Mouse (Mus musculus) heart, embryonic 16.5 days (tissue): Measurements from ENCODE around the gene Acot6. TPM values are rescaled to one million over a fixed set of nuclear protein-coding genes. Genes with fewer than 3 reads are reported as not detected.
A peak's percentile ranks its signal among the peaks of the same experiment; 100 is the strongest.
"Not testable (repeated sequence)": the region's sequence is repeated elsewhere in the genome, so short reads cannot be mapped to it uniquely, and the experiment has no call there.

ENCODE experiments used
- ATAC-seq: fragments of 200-750 bp; cut with Nextera tagmentation; replicated peaks from 2 replicates; pipeline ENCODE4 v1.8.0; 2017; ENCODE audit warnings: moderate number of reproducible peaks; ENCODE audit not compliant: insufficient read depth, low FRiP score; ENCODE audit errors: extremely low read depth
- H3K27ac ChIP-seq: fragments of 300-500 bp; sonication (generic); 2 replicates; pipeline ENCODE4 v1.5.1; 2014; ENCODE audit warnings: mild to moderate bottlenecking, low read length, control low read depth, moderate library complexity
- H3K27me3 ChIP-seq: fragments of 300-500 bp; sonication (generic); 2 replicates; pipeline ENCODE4 v1.6.1; 2014; ENCODE audit warnings: low read length, mixed read lengths; ENCODE audit not compliant: control insufficient read depth, insufficient read depth
- H3K36me3 ChIP-seq: fragments of 300-500 bp; sonication (generic); 2 replicates; pipeline ENCODE4 v1.6.1; 2014; ENCODE audit not compliant: control insufficient read depth, insufficient read depth
- H3K4me1 ChIP-seq: fragments of 300-500 bp; sonication (generic); 2 replicates; pipeline ENCODE4 v1.6.1; 2014; ENCODE audit warnings: low read length, mixed read lengths; ENCODE audit not compliant: control insufficient read depth, insufficient read depth
- H3K4me2 ChIP-seq: fragments of 300-500 bp; sonication (generic); 2 replicates; pipeline ENCODE4 v1.6.1; 2014; ENCODE audit warnings: low read depth, mild to moderate bottlenecking, control low read depth, low read length
- H3K4me3 ChIP-seq: fragments of 300-500 bp; sonication (generic); 2 replicates; pipeline ENCODE4 v1.5.1; 2014; ENCODE audit warnings: mild to moderate bottlenecking, control low read depth, low read length
- H3K9ac ChIP-seq: fragments of 300-500 bp; sonication (generic); 2 replicates; pipeline ENCODE4 v1.6.1; 2014; ENCODE audit warnings: low read length, control low read depth
- H3K9me3 ChIP-seq: fragments of 300-500 bp; sonication (generic); replicated peaks from 2 replicates; pipeline ENCODE4 v1.6.1; 2016; ENCODE audit warnings: low read length; ENCODE audit not compliant: control insufficient read depth
- WGBS: fragments of 180-500 bp; shearing (Covaris S2); extraction: QIAGEN DNeasy Blood & Tissue Kit; methylation state at CpG from one replicate; pipeline ENCODE4 v1.1.7; 2014; 5-methylcytosine and 5-hydroxymethylcytosine counted together
- polyA plus RNA-seq: library from polyadenylated mRNA; unstranded; fragments of >200 nt; fragmentation: Nextera tagmentation; extraction: Ambion mirVana; gene quantifications from 2 replicates; pipeline ENCODE4 v1.2.1, GENCODE M21; 2015

The Acot6 gene
- polyA plus RNA-seq, 1 experiment from 2014 or later: 1.3 TPM

- H3K27me3 ChIP-seq: no peaks in the 10 kb centered on the region
- no peak overlapping the region for H3K9ac ChIP-seq
- peaks cover 6% of the 10 kb centered on the region; the same call in 1 of the 2 replicates for H3K9me3 ChIP-seq
- H3K4me1 ChIP-seq: no peaks in the 10 kb centered on the region
- H3K4me3 ChIP-seq: no peak overlapping the region
- ATAC-seq: no peak
- no peak overlapping the region for H3K4me2 ChIP-seq
- 80% methylated on average over 2 of the region's 2 CpGs for WGBS
- H3K27ac ChIP-seq: no peak overlapping the region
- no peaks in the 10 kb centered on the region for H3K36me3 ChIP-seq
These were observed 16.6 kb upstream of the Acot6 start for GRCm38 (mm10) chr12:84083842-84084241.

- Histone ChIP-seq H3K27me3 (no peaks in the 10 kb centered on the region), H3K4me2 (no peak overlapping the region), H3K9ac (no peak overlapping the region), H3K36me3 (no peaks in the 10 kb centered on the region), H3K9me3 (peaks cover 9% of the 10 kb centered on the region; the same call in 1 of the 2 replicates), H3K4me1 (no peaks in the 10 kb centered on the region), H3K27ac (no peak overlapping the region), H3K4me3 (no peak overlapping the region)
- no peak for ATAC-seq
- WGBS: 70% methylated on average over 4 of the region's 4 CpGs
These were observed 15.9 kb upstream of the Acot6 start for GRCm38 (mm10) chr12:84084581-84084980.

GRCm38 (mm10) chr12:84094666-84095065 lies 5.8 kb upstream of the Acot6 start:
- not testable (repeated sequence) for H3K9ac ChIP-seq, H3K4me2 ChIP-seq, H3K9me3 ChIP-seq, H3K4me3 ChIP-seq, H3K36me3 ChIP-seq, ATAC-seq, H3K27ac ChIP-seq, H3K4me1 ChIP-seq, H3K27me3 ChIP-seq
- WGBS: 83% methylated on average over 5 of the region's 5 CpGs

DNA sequence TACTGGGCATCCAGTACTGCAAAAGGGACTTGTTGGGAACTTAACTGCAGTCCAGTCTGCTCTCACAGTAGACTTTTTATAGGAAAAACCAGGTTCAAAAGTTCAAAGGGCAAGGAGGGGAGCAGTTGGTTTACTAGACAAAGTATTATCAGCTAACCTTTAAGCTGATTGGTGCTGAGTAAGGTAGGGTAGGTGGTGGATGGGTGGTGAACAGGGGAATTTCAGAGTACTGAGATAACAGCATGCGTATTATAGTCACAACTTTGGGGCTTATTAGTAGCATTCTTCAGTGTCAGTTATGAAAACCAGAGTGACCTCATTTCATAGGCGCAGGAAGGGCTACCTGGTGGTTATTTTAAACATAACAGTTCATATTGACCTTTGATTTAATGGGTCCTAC lies 849 bp upstream of the Acot6 start:
- Histone ChIP-seq H3K4me1 (no peaks in the 10 kb centered on the region), H3K4me2 (no peak overlapping the region), H3K27ac (no peak overlapping the region), H3K4me3 (no peak overlapping the region), H3K9me3 (no peaks in the 10 kb centered on the region), H3K36me3 (no peaks in the 10 kb centered on the region), H3K27me3 (no peaks in the 10 kb centered on the region), H3K9ac (no peak overlapping the region)
- no peak for ATAC-seq
- WGBS: 92% methylated on average over 2 of the region's 2 CpGs

DNA sequence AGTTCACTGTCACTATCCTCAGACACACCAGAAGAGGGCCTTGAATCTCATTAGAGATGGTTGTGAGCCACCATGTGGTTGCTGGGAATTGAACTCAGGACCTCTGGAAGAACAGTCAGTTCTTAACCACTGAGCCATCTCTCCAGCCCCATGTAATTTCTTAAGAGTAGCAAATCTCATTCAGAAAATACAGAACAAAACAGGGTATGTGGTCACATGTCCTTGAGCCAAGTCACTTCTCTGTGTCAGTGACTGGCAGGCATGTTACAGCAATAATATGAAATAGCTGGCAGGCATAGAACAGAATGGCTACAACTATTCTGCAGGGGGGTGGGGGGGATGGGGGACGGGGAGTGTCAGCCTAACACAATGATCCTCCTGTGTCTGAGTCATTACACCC lies 383 bp upstream of the Acot6 start:
- H3K4me3 ChIP-seq: no peak overlapping the region
- H3K4me2 ChIP-seq: peak overlapping the region; percentile 78; the same call in 1 of the 2 replicates
- no peaks in the 10 kb centered on the region for H3K36me3 ChIP-seq
- ATAC-seq: no peak
- 58% methylated on average over 1 of the region's 1 CpGs for WGBS
- H3K9ac ChIP-seq: no peak overlapping the region
- no peak overlapping the region for H3K27ac ChIP-seq
- no peaks in the 10 kb centered on the region for H3K9me3 ChIP-seq
- H3K4me1 ChIP-seq: no peaks in the 10 kb centered on the region
- H3K27me3 ChIP-seq: no peaks in the 10 kb centered on the region

DNA sequence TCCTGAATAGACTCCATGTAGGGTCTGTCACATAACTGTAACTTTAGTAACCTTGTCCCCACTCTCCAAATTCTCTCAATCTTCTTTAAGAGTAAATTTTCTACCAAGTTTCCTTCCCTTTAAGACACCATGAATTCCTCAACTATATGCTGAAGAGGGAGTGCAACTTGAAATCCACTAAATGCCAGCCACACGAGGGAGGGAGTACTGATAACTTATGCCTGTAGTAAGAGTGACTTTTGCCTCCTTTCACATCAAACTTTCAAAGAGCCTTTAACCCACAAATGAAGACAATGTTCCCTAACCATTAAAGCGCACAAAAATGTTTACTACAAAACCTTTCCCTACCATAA lies 1.0 kb downstream of the Acot6 start:
- H3K27me3 ChIP-seq: no peaks in the 10 kb centered on the region
- peak overlapping the region; percentile 78 for H3K4me2 ChIP-seq
- H3K27ac ChIP-seq: no peak overlapping the region
- no peaks in the 10 kb centered on the region for H3K4me1 ChIP-seq
- H3K9ac ChIP-seq: peak overlapping the region; percentile 66; the same call in 1 of the 2 replicates
- H3K36me3 ChIP-seq: no peaks in the 10 kb centered on the region
- ATAC-seq: no peak
- H3K4me3 ChIP-seq: peak overlapping the region; percentile 57
- no peaks in the 10 kb centered on the region for H3K9me3 ChIP-seq
- 56% methylated on average over 2 of the region's 2 CpGs for WGBS

DNA sequence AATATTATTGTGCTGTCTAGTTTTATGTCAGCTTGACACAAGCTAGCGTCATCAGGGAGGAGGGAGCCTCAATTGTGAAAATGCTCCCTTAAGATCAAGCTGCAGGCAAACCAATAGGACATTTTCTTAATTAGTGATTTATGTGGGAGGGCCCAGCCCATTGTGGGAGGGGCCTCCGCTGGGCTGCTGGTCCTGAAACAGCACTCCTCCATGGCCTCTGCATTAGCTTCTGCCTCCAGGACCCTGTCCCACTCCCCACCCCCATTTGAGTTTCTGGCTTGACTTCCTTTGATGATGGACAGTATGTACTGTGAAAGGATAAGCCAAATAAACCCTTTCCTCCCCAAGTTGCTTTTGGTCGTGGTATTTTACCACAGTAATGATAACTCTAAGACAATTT lies 6.6 kb downstream of the Acot6 start:
- no peaks in the 10 kb centered on the region for H3K36me3 ChIP-seq
- H3K4me2 ChIP-seq: no peak overlapping the region
- no peaks in the 10 kb centered on the region for H3K9me3 ChIP-seq
- 73% methylated on average over 3 of the region's 3 CpGs for WGBS
- H3K9ac ChIP-seq: no peak overlapping the region
- no peak overlapping the region for H3K27ac ChIP-seq
- H3K27me3 ChIP-seq: no peaks in the 10 kb centered on the region
- no peak overlapping the region for H3K4me3 ChIP-seq
- no peak for ATAC-seq
- H3K4me1 ChIP-seq: no peaks in the 10 kb centered on the region

- H3K9me3 ChIP-seq: no peaks in the 10 kb centered on the region
- ATAC-seq: no peak
- no peaks in the 10 kb centered on the region for H3K36me3 ChIP-seq
- no peak overlapping the region for H3K4me3 ChIP-seq
- no peaks in the 10 kb centered on the region for H3K4me1 ChIP-seq
- H3K4me2 ChIP-seq: no peak overlapping the region
- no peak overlapping the region for H3K9ac ChIP-seq
- WGBS: 53% methylated on average over 1 of the region's 1 CpGs
- no peaks in the 10 kb centered on the region for H3K27me3 ChIP-seq
- H3K27ac ChIP-seq: no peak overlapping the region
These were observed 7.2 kb downstream of the Acot6 start for GRCm38 (mm10) chr12:84107692-84108091.

GRCm38 (mm10) chr12:84109924-84110323 lies 9.5 kb downstream of the Acot6 start:
- H3K27ac ChIP-seq: no peak overlapping the region
- no peak overlapping the region for H3K4me3 ChIP-seq
- no peak overlapping the region for H3K9ac ChIP-seq
- no peaks in the 10 kb centered on the region for H3K36me3 ChIP-seq
- H3K4me1 ChIP-seq: peaks cover 3% of the 10 kb centered on the region
- ATAC-seq: no peak
- WGBS: 74% methylated on average over 1 of the region's 1 CpGs
- H3K4me2 ChIP-seq: no peak overlapping the region
- no peaks in the 10 kb centered on the region for H3K27me3 ChIP-seq
- no peaks in the 10 kb centered on the region for H3K9me3 ChIP-seq

GRCm38 (mm10) chr12:84110814-84111213 lies 10.4 kb downstream of the Acot6 start:
- Histone ChIP-seq H3K9me3 (no peaks in the 10 kb centered on the region), H3K9ac (no peak overlapping the region), H3K4me2 (no peak overlapping the region), H3K27me3 (no peaks in the 10 kb centered on the region), H3K4me1 (peaks cover 7% of the 10 kb centered on the region), H3K36me3 (no peaks in the 10 kb centered on the region), H3K27ac (no peak overlapping the region), H3K4me3 (no peak overlapping the region)
- no peak for ATAC-seq
- 87% methylated on average over 4 of the region's 4 CpGs for WGBS
